Mouse (Mus musculus) T-helper 1 cell (primary cell): Measurements from ENCODE around the gene Ss18l1.

Experiments
- in situ Hi-C: fragments of 300-600 bp; cut with MboI, MseI; formaldehyde crosslinking; loops from one replicate; pipeline ENCODE4 v1.15.1; 2025; ENCODE audit warnings: high pct_unique_total_duplicates

Ss18l1 gene

GRCm38 (mm10) chr2:180117485-180118194 lies 75.3 kb downstream of the Ss18l1 start:
- in situ Hi-C loops, result no loop called here

GRCm38 (mm10) chr2:180118661-180119438 lies 76.5 kb downstream of the Ss18l1 start, which contains the start of gene Osbpl2:
Gene Osbpl2 (plus strand): TSS chr2:180119306.
- in situ Hi-C loops, result no loop called here
